8 mouse cellular contexts compared by ENCODE assay signal in genomic region chr7:139011027-139011426, GRCm38 (mm10).
DNase-seq lines count a peak whose midpoint lies in the region; ATAC-seq and TF ChIP-seq lines count a peak whose summit lies in the region.

No protein-coding gene starts in this region.

- TF ChIP-seq POLR2A in lung, adult 2 months (IDR thresholded peaks at IDR 0.05; ENCODE audit: borderline replicate concordance, extremely low read depth, low read depth, low read length), result no peak

- 35% methylated on average over 3 of the region's 3 CpGs for WGBS in forebrain, embryonic 10.5 days
- WGBS in forebrain, embryonic 13.5 days, result 33% methylated on average over 3 of the region's 3 CpGs
- 36% methylated on average over 3 of the region's 3 CpGs for WGBS in lung, adult 2 months

- DNase-seq in forebrain, embryonic 10.5 days (ENCODE audit: extremely low spot score, low spot score), result peak; percentile 65
- DNase-seq in urinary bladder, postnatal 25 days (ENCODE audit: low spot score), result peak; percentile 35
- no peak for DNase-seq in urinary bladder, adult 2 months (ENCODE audit: low spot score)
- DNase-seq in hindlimb bud, embryonic 11.5 days (ENCODE audit: extremely low spot score, low read depth, low spot score), result peak; percentile 42
- peak; percentile 35 for DNase-seq in lung, adult 2 months
- DNase-seq in right cerebral cortex, postnatal 4 days, result peak; percentile 71

- no peak overlapping the region for H3K4me2 ChIP-seq in forebrain, embryonic 13.5 days

- H3K9ac ChIP-seq in forebrain, embryonic 13.5 days, result no peak overlapping the region

- H3K27ac ChIP-seq in forebrain, embryonic 10.5 days, result no peak overlapping the region
- H3K27ac ChIP-seq in forebrain, embryonic 13.5 days, result no peak overlapping the region

- H3K4me3 ChIP-seq in forebrain, embryonic 10.5 days, result no peak overlapping the region
- no peak overlapping the region for H3K4me3 ChIP-seq in forebrain, embryonic 13.5 days
- H3K4me3 ChIP-seq in lung, adult 2 months (replicated peaks; ENCODE audit: extremely low read depth, low read depth, low read length), result no peak overlapping the region

- peak; percentile 85 for TF ChIP-seq CTCF in lung, adult 2 months (IDR thresholded peaks at IDR 0.05; ENCODE audit: insufficient read depth, low read length)

- 0 out of 2 replicates have a peak, but pooled peaks cover 4% of the 10 kb centered on the region for H3K27me3 ChIP-seq in forebrain, embryonic 10.5 days (ENCODE audit: poor library complexity, severe bottlenecking)
- H3K27me3 ChIP-seq in forebrain, embryonic 13.5 days, result no peaks in the 10 kb centered on the region

- ATAC-seq in forebrain, embryonic 13.5 days, result no peak
- ATAC-seq in common myeloid progenitor, adult 5-6 weeks (replicated peaks; ENCODE audit: low read depth, poor library complexity, severe bottlenecking), result peak; percentile 86

- H3K36me3 ChIP-seq in forebrain, embryonic 10.5 days (replicated peaks), result no peaks in the 10 kb centered on the region
- no peaks in the 10 kb centered on the region for H3K36me3 ChIP-seq in forebrain, embryonic 13.5 days (ENCODE audit: poor library complexity, severe bottlenecking)

- peaks cover 4% of the 10 kb centered on the region for H3K4me1 ChIP-seq in forebrain, embryonic 10.5 days
- no peaks in the 10 kb centered on the region for H3K4me1 ChIP-seq in forebrain, embryonic 13.5 days
- no peaks in the 10 kb centered on the region for H3K4me1 ChIP-seq in lung, adult 2 months (ENCODE audit: control insufficient read depth, insufficient read depth, low read length)

- H3K9me3 ChIP-seq in forebrain, embryonic 10.5 days, result no peaks in the 10 kb centered on the region
- H3K9me3 ChIP-seq in forebrain, embryonic 13.5 days (replicated peaks), result no peaks in the 10 kb centered on the region
